Mouse (Mus musculus): ENCODE results near the gene Aoc1.

DNA sequence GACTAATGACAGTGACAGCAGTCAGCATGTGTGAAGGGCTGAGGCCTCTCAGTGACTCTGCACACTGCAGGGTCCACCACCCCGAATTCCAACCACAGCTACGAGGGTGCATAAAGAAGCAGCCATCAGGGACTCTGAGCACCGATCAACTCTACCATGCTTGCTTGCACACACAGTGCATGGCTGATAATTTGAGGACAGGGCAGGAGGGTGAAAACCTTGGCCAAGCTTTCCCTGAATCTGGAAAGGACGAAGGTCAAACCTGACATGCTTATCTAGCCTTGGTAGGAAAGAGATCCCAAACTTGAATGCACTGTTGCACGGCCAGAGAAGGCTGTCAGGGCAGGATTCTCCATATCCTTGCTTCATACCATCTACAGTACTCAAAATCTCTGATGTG lies 80.5 kb downstream of the Aoc1 start:
- TF ChIP-seq CTCF (IDR thresholded peaks at IDR 0.05; ENCODE audit: low read depth) (no peak), EP300 (IDR thresholded peaks at IDR 0.05; ENCODE audit: low read depth) (no peak)
